Mouse (Mus musculus): ENCODE data around the gene 1700086D15Rik. TPM values are rescaled to one million over a fixed set of nuclear protein-coding genes. Genes with fewer than 3 reads are reported as not detected.
A peak's percentile ranks its signal among the peaks of the same experiment; 100 is the strongest.

Gene 1700086D15Rik
- polyA plus RNA-seq, 1 experiment from 2014 or later = 0.11 TPM

GRCm38 (mm10) chr11:65135251-65135739, 24.4 kb downstream of the 1700086D15Rik start:
- no peak overlapping the region for H3K27ac ChIP-seq
- no peaks in the 10 kb centered on the region for H3K36me3 ChIP-seq
- peaks cover 17% of the 10 kb centered on the region for H3K4me1 ChIP-seq (replicated peaks)
- H3K4me3 ChIP-seq = no peak overlapping the region
- H3K9ac ChIP-seq = no peak overlapping the region
- ATAC-seq (replicated peaks; ENCODE audit: insufficient number of reproducible peaks, insufficient read depth, low FRiP score, low read depth) = no peak
- 68% methylated on average over 8 of the region's 8 CpGs for WGBS
- no peaks in the 10 kb centered on the region for H3K27me3 ChIP-seq
- H3K9me3 ChIP-seq (replicated peaks) = no peaks in the 10 kb centered on the region
- H3K4me2 ChIP-seq = no peak overlapping the region

DNA sequence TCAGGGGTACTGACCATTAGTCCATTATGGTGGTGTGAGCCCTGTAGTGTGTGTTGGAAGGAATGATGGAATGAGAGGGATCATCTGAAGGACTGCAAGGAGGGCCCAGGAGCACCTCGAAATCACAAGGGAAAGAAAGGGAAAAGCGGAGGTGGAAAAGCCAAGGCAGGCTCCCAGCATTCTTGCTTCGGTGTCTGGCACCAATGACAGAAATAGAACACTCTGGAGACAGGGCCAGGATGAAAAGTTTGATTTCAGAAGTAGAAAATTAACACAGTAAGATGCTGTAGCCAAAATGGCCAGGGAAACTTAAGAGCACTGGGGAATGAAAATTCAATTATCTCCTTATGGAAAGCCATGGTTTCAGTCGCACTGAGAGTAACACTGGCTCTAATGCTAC, 26.0 kb downstream of the 1700086D15Rik start:
- H3K27ac ChIP-seq = no peak overlapping the region
- H3K36me3 ChIP-seq = no peaks in the 10 kb centered on the region
- 72% methylated on average over 4 of the region's 4 CpGs for WGBS
- no peak overlapping the region for H3K4me3 ChIP-seq
- H3K4me1 ChIP-seq (replicated peaks) = peaks cover 17% of the 10 kb centered on the region
- no peaks in the 10 kb centered on the region for H3K27me3 ChIP-seq
- H3K9ac ChIP-seq = no peak overlapping the region
- no peaks in the 10 kb centered on the region for H3K9me3 ChIP-seq (replicated peaks)
- H3K4me2 ChIP-seq = no peak overlapping the region
- no peak for ATAC-seq (replicated peaks; ENCODE audit: insufficient number of reproducible peaks, insufficient read depth, low FRiP score, low read depth)

GRCm38 (mm10) chr11:65129110-65129509, 30.6 kb downstream of the 1700086D15Rik start:
- H3K4me3 ChIP-seq = no peak overlapping the region
- peaks cover 39% of the 10 kb centered on the region for H3K4me1 ChIP-seq (replicated peaks)
- H3K4me2 ChIP-seq = no peak overlapping the region
- no peak overlapping the region for H3K27ac ChIP-seq
- H3K9ac ChIP-seq = no peak overlapping the region
- no peaks in the 10 kb centered on the region for H3K9me3 ChIP-seq (replicated peaks)
- H3K27me3 ChIP-seq = no peaks in the 10 kb centered on the region
- no peaks in the 10 kb centered on the region for H3K36me3 ChIP-seq
- no peak for ATAC-seq (replicated peaks; ENCODE audit: insufficient number of reproducible peaks, insufficient read depth, low FRiP score, low read depth)
- 74% methylated on average over 4 of the region's 4 CpGs for WGBS

DNA sequence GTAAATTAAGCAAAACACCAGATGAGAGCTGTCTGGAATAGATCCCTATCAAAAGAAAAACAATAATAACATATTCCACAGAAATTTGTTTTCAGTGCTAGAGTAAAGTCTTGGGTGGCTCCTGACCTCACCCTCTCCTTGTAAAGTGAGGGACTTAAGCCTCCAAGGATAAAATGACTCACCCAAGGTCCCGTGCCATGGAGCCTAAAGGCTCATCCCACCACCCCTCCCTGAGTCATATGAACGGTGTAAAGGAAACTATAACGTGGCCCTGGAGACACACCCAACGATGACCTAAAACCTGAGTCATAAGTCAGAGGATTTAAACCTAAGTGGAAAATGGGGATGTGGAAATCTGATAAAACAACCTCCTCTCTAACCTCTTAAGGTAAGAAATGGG, 31.0 kb downstream of the 1700086D15Rik start:
- no peaks in the 10 kb centered on the region for H3K27me3 ChIP-seq
- H3K36me3 ChIP-seq = no peaks in the 10 kb centered on the region
- no peak overlapping the region for H3K4me2 ChIP-seq
- 66% methylated on average over 4 of the region's 4 CpGs for WGBS
- H3K9me3 ChIP-seq (replicated peaks) = no peaks in the 10 kb centered on the region
- ATAC-seq (replicated peaks; ENCODE audit: insufficient number of reproducible peaks, insufficient read depth, low FRiP score, low read depth) = no peak
- no peak overlapping the region for H3K9ac ChIP-seq
- H3K4me3 ChIP-seq = no peak overlapping the region
- no peak overlapping the region for H3K27ac ChIP-seq
- H3K4me1 ChIP-seq (replicated peaks) = peaks cover 39% of the 10 kb centered on the region

GRCm38 (mm10) chr11:65126566-65126965, 33.1 kb downstream of the 1700086D15Rik start:
- peak overlapping the region; percentile 23 for H3K27ac ChIP-seq
- H3K27me3 ChIP-seq = no peaks in the 10 kb centered on the region
- no peaks in the 10 kb centered on the region for H3K9me3 ChIP-seq (replicated peaks)
- no peak overlapping the region for H3K4me3 ChIP-seq
- H3K4me1 ChIP-seq (replicated peaks) = peaks cover 36% of the 10 kb centered on the region
- no peak overlapping the region for H3K4me2 ChIP-seq
- 66% methylated on average over 9 of the region's 9 CpGs for WGBS
- no peak overlapping the region for H3K9ac ChIP-seq
- no peak for ATAC-seq (replicated peaks; ENCODE audit: insufficient number of reproducible peaks, insufficient read depth, low FRiP score, low read depth)
- H3K36me3 ChIP-seq = no peaks in the 10 kb centered on the region

- H3K36me3 ChIP-seq = no peaks in the 10 kb centered on the region
- H3K9me3 ChIP-seq (replicated peaks) = no peaks in the 10 kb centered on the region
- peak; percentile 87 for ATAC-seq (replicated peaks; ENCODE audit: insufficient number of reproducible peaks, insufficient read depth, low FRiP score, low read depth)
- peak overlapping the region; percentile 86 for H3K27ac ChIP-seq
- peak overlapping the region; percentile 31 for H3K4me3 ChIP-seq
- H3K27me3 ChIP-seq = no peaks in the 10 kb centered on the region
- WGBS = 25% methylated on average over 8 of the region's 8 CpGs
- peak overlapping the region; percentile 43 for H3K9ac ChIP-seq
- peak overlapping the region; percentile 59 for H3K4me2 ChIP-seq
- H3K4me1 ChIP-seq (replicated peaks) = peaks cover 43% of the 10 kb centered on the region
These were observed 34.7 kb downstream of the 1700086D15Rik start for GRCm38 (mm10) chr11:65124913-65125418.

- Histone ChIP-seq H3K4me3 (no peak overlapping the region), H3K27me3 (no peaks in the 10 kb centered on the region), H3K4me2 (no peak overlapping the region), H3K36me3 (no peaks in the 10 kb centered on the region), H3K27ac (no peak overlapping the region), H3K4me1 (replicated peaks) (peaks cover 19% of the 10 kb centered on the region), H3K9me3 (replicated peaks) (no peaks in the 10 kb centered on the region), H3K9ac (no peak overlapping the region)
- no peak for ATAC-seq (replicated peaks; ENCODE audit: insufficient number of reproducible peaks, insufficient read depth, low FRiP score, low read depth)
- 85% methylated on average over 4 of the region's 4 CpGs for WGBS
These were observed 39.4 kb downstream of the 1700086D15Rik start for GRCm38 (mm10) chr11:65120276-65120675.

GRCm38 (mm10) chr11:65115811-65116210, 43.9 kb downstream of the 1700086D15Rik start:
- Histone ChIP-seq H3K36me3 (no peaks in the 10 kb centered on the region), H3K9me3 (replicated peaks) (no peaks in the 10 kb centered on the region), H3K4me3 (no peak overlapping the region), H3K4me2 (no peak overlapping the region), H3K27me3 (no peaks in the 10 kb centered on the region), H3K9ac (no peak overlapping the region), H3K27ac (no peak overlapping the region), H3K4me1 (replicated peaks) (peaks cover 15% of the 10 kb centered on the region)
- WGBS = 86% methylated on average over 6 of the region's 6 CpGs
- no peak for ATAC-seq (replicated peaks; ENCODE audit: insufficient number of reproducible peaks, insufficient read depth, low FRiP score, low read depth)

- no peak overlapping the region for H3K4me3 ChIP-seq
- no peaks in the 10 kb centered on the region for H3K9me3 ChIP-seq (replicated peaks)
- H3K36me3 ChIP-seq = no peaks in the 10 kb centered on the region
- no peak overlapping the region for H3K4me2 ChIP-seq
- no peak for ATAC-seq (replicated peaks; ENCODE audit: insufficient number of reproducible peaks, insufficient read depth, low FRiP score, low read depth)
- H3K4me1 ChIP-seq (replicated peaks) = peaks cover 34% of the 10 kb centered on the region
- no peaks in the 10 kb centered on the region for H3K27me3 ChIP-seq
- no peak overlapping the region for H3K27ac ChIP-seq
- WGBS = 42% methylated on average over 4 of the region's 4 CpGs
- H3K9ac ChIP-seq = no peak overlapping the region
These were observed 47.6 kb downstream of the 1700086D15Rik start for GRCm38 (mm10) chr11:65112086-65112485.

DNA sequence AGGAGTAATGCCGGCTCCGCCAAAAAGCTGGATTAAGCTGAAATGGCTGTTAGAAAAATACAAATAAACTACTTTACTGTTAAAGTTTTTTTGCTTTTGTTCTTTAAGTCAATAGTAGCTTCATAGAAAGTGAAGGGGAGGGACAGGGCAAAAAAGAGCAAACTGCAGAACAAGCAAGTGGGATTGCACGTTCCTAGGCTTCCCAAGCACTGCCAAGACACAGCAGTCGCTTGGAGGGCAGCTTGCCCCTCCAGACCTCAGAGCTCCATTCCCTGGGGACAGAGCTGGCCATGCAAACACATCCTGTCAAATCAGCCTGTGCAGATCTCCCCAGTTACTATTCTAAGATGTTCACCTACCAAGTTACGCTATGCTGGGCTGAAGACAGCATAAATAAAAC, 48.0 kb downstream of the 1700086D15Rik start:
- 53% methylated on average over 5 of the region's 5 CpGs for WGBS
- no peak for ATAC-seq (replicated peaks; ENCODE audit: insufficient number of reproducible peaks, insufficient read depth, low FRiP score, low read depth)
- Histone ChIP-seq H3K27ac (no peak overlapping the region), H3K27me3 (no peaks in the 10 kb centered on the region), H3K36me3 (no peaks in the 10 kb centered on the region), H3K4me2 (no peak overlapping the region), H3K4me3 (no peak overlapping the region), H3K4me1 (replicated peaks) (peaks cover 35% of the 10 kb centered on the region), H3K9me3 (replicated peaks) (no peaks in the 10 kb centered on the region), H3K9ac (no peak overlapping the region)

- no peak overlapping the region for H3K4me3 ChIP-seq
- H3K9me3 ChIP-seq (replicated peaks) = no peaks in the 10 kb centered on the region
- H3K4me1 ChIP-seq (replicated peaks) = peaks cover 35% of the 10 kb centered on the region
- H3K27me3 ChIP-seq = no peaks in the 10 kb centered on the region
- no peak overlapping the region for H3K9ac ChIP-seq
- no peak overlapping the region for H3K4me2 ChIP-seq
- H3K36me3 ChIP-seq = no peaks in the 10 kb centered on the region
- 61% methylated on average over 10 of the region's 10 CpGs for WGBS
- no peak for ATAC-seq (replicated peaks; ENCODE audit: insufficient number of reproducible peaks, insufficient read depth, low FRiP score, low read depth)
- no peak overlapping the region for H3K27ac ChIP-seq
These were observed 49.6 kb downstream of the 1700086D15Rik start for GRCm38 (mm10) chr11:65110058-65110457.

GRCm38 (mm10) chr11:65107734-65108171, 51.9 kb downstream of the 1700086D15Rik start:
- Histone ChIP-seq H3K4me3 (no peak overlapping the region), H3K9ac (no peak overlapping the region), H3K9me3 (replicated peaks) (no peaks in the 10 kb centered on the region), H3K4me1 (replicated peaks) (peaks cover 41% of the 10 kb centered on the region), H3K27ac (peak overlapping the region; percentile 75), H3K4me2 (no peak overlapping the region), H3K27me3 (no peaks in the 10 kb centered on the region), H3K36me3 (no peaks in the 10 kb centered on the region)
- peak; percentile 84 for ATAC-seq (replicated peaks; ENCODE audit: insufficient number of reproducible peaks, insufficient read depth, low FRiP score, low read depth)
- 32% methylated on average over 5 of the region's 5 CpGs for WGBS

Data from heart, embryonic 15.5 days (tissue).